In the genomic region with DNA sequence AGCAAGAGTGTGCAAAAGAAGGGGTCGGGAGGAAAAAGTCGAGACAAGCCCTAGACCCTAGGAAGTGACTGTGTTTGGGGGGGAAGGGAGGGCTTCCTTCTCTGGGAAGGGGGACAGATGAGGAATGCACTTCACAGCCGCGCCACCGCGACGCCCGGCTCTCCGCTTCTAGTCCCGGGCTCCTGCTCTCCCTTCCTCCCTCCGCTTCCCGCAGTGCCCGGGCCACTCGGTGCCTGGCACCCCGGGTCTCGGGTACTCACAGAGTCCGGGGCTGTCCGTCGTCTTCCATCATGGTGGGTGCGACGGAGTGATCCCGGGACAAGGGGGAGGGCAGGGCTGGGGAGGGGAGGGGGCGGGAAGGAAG, we compare ENCODE assay signal across 8 mouse cellular contexts. TPM values are rescaled to one million over a fixed set of nuclear protein-coding genes. Genes with fewer than 3 reads are reported as not detected.
DNase-seq lines count a peak whose midpoint lies in the region; ATAC-seq and TF ChIP-seq lines count a peak whose summit lies in the region.

No protein-coding gene starts in this region.

- TF ChIP-seq CTCF in heart, adult 2 months (IDR thresholded peaks at IDR 0.05): no peak

- intact Hi-C loops in heart, adult 2 months (cut with DNase I): loop anchor here (2.0 to 5.0 kb wide), 4 partner anchors 42 to 224 kb away; a partner anchor contains a TSS

- H3K27me3 ChIP-seq in heart, adult 2 months (ENCODE audit: control insufficient read depth, insufficient read depth, low read length): no peaks in the 10 kb centered on the region
- H3K27me3 ChIP-seq in forebrain, embryonic 15.5 days: no peaks in the 10 kb centered on the region
- H3K27me3 ChIP-seq in liver, embryonic 13.5 days: no peaks in the 10 kb centered on the region

- TF ChIP-seq POLR2A in heart, adult 2 months (IDR thresholded peaks at IDR 0.05; ENCODE audit: insufficient read depth, low read depth, low read length): no peak

- no peak for DNase-seq in heart, adult 2 months
- no peak for DNase-seq in heart, adult 9 months (ENCODE audit: low spot score in 2 of 2)
- DNase-seq in spleen, adult 12 weeks (ENCODE audit: low spot score): peak; percentile 45
- DNase-seq in spleen, postnatal 4 days (ENCODE audit: low spot score in 2 of 2): no peak
- no peak for DNase-seq in liver, embryonic 13.5 days
- DNase-seq in thymus, postnatal 25 days: peak; percentile 59
- no peak for DNase-seq in urinary bladder, postnatal 14 days (ENCODE audit: low spot score)

- H3K9ac ChIP-seq in heart, adult 2 months (ENCODE audit: low read depth, low read length): peak overlapping the region; percentile 81
- H3K9ac ChIP-seq in forebrain, embryonic 15.5 days (replicated peaks): peak overlapping the region; percentile 91
- H3K9ac ChIP-seq in liver, embryonic 13.5 days: peak overlapping the region; percentile 97

- peaks cover 5% of the 10 kb centered on the region for H3K4me1 ChIP-seq in heart, adult 2 months (ENCODE audit: control insufficient read depth, insufficient read depth, low read length)
- peaks cover 23% of the 10 kb centered on the region for H3K4me1 ChIP-seq in forebrain, embryonic 15.5 days
- H3K4me1 ChIP-seq in liver, embryonic 13.5 days (replicated peaks): peaks cover 33% of the 10 kb centered on the region

- H3K27ac ChIP-seq in heart, adult 2 months: peak overlapping the region; percentile 100
- H3K27ac ChIP-seq in forebrain, embryonic 15.5 days (replicated peaks): peak overlapping the region; percentile 95
- peak overlapping the region; percentile 89 for H3K27ac ChIP-seq in liver, embryonic 13.5 days

- peak; percentile 26 for ATAC-seq in forebrain, embryonic 15.5 days (replicated peaks)
- peak; percentile 3 for ATAC-seq in liver, embryonic 13.5 days (ENCODE audit: low read depth)

- peak overlapping the region; percentile 84 for H3K4me2 ChIP-seq in forebrain, embryonic 15.5 days (replicated peaks)
- H3K4me2 ChIP-seq in liver, embryonic 13.5 days: peak overlapping the region; percentile 87

- H3K4me3 ChIP-seq in heart, adult 2 months: peak overlapping the region; percentile 57
- peak overlapping the region; percentile 94 for H3K4me3 ChIP-seq in forebrain, embryonic 15.5 days
- peak overlapping the region; percentile 95 for H3K4me3 ChIP-seq in liver, embryonic 13.5 days (replicated peaks)

- H3K9me3 ChIP-seq in forebrain, embryonic 15.5 days: no peaks in the 10 kb centered on the region
- no peaks in the 10 kb centered on the region for H3K9me3 ChIP-seq in liver, embryonic 13.5 days (replicated peaks)

- peaks cover 9% of the 10 kb centered on the region for H3K36me3 ChIP-seq in heart, adult 2 months (ENCODE audit: control insufficient read depth, insufficient read depth, low read length)
- H3K36me3 ChIP-seq in forebrain, embryonic 15.5 days: no peaks in the 10 kb centered on the region
- no peaks in the 10 kb centered on the region for H3K36me3 ChIP-seq in liver, embryonic 13.5 days

- no peaks in the 10 kb centered on the region; the same call in 1 of the 2 replicates for H3K79me2 ChIP-seq in heart, adult 2 months (replicated peaks; ENCODE audit: control insufficient read depth, insufficient read depth, low read length)

- no peak for TF ChIP-seq EP300 in heart, adult 2 months (IDR thresholded peaks at IDR 0.05; ENCODE audit: insufficient read depth, low read depth, low read length)

- WGBS in heart, adult 2 months: 0% methylated on average over 17 of the region's 23 CpGs
- 0% methylated on average over 20 of the region's 23 CpGs for WGBS in forebrain, embryonic 15.5 days
- 0% methylated on average over 22 of the region's 23 CpGs for WGBS in liver, embryonic 13.5 days (ENCODE audit: insufficient replicate concordance)

RNA-seq across cellular contexts. Expression of a gene that starts 0.7 kb away (rescaled TPM):
- total RNA-seq in heart, adult 2 months (2021): 10 to 100 TPM; 42.8 to 43.4 TPM
- 18.4 and 32.9 TPM in 2 replicates for polyA plus RNA-seq in heart, adult 2 months (2012; rRNA removed)
- 31.6 and 35.0 TPM in 2 replicates for polyA plus RNA-seq in forebrain, embryonic 15.5 days (2015; fragmentation: Nextera tagmentation; extraction: Ambion mirVana)
- polyA plus RNA-seq in liver, embryonic 13.5 days (2015; fragmentation: Nextera tagmentation; extraction: Ambion mirVana): 11.3 and 16.7 TPM in 2 replicates

RNA-seq across cellular contexts. Expression of a gene that starts 42.3 kb away (rescaled TPM):
- total RNA-seq in heart, adult 2 months (2021): 10 to 100 TPM in 1 of 2 experiments, 1 to 10 TPM in 1; 9.8 to 14.3 TPM
- 4.8 and 5.0 TPM in 2 replicates for polyA plus RNA-seq in heart, adult 2 months (2012; rRNA removed)
- polyA plus RNA-seq in forebrain, embryonic 15.5 days (2015; fragmentation: Nextera tagmentation; extraction: Ambion mirVana): 21.9 and 22.2 TPM in 2 replicates
- 48.5 and 54.6 TPM in 2 replicates for polyA plus RNA-seq in liver, embryonic 13.5 days (2015; fragmentation: Nextera tagmentation; extraction: Ambion mirVana)

Comparison
In these comparisons a context has a peak if more than half of its experiments do, and no peak if none do; other contexts are left out.
1. DNase-seq: peak in spleen, adult 12 weeks (single experiment) and thymus, postnatal 25 days (single experiment); none in heart, adult 2 months (0 of 2), heart, adult 9 months (0 of 2), spleen, postnatal 4 days (0 of 2), liver, embryonic 13.5 days (single experiment) and urinary bladder, postnatal 14 days (single experiment).
2. Peak in every context shown above with its lines, with median percentiles within 50 percentile points of each other: H3K27ac ChIP-seq, H3K4me3 ChIP-seq and H3K9ac ChIP-seq.